Mouse (Mus musculus) thymus, postnatal 0 days (tissue): Measurements from ENCODE around the gene Ano6. TPM values are rescaled to one million over a fixed set of nuclear protein-coding genes. Genes with fewer than 3 reads are reported as not detected.
A peak's percentile ranks its signal among the peaks of the same experiment; 100 is the strongest.

Experiments
- DNase-seq: peaks from one replicate; pipeline ENCODE4 v3.0.0-alpha.2; 2015; ENCODE audit warnings: low spot score
- polyA plus RNA-seq: library from polyadenylated mRNA; unstranded; fragments of >200 nt; fragmentation: Nextera tagmentation; extraction: Ambion mirVana; gene quantifications from 2 replicates; pipeline ENCODE4 v1.2.1, GENCODE M21; 2015

Gene Ano6
- polyA plus RNA-seq, 1 experiment from 2014 or later, result 104 TPM

DNA sequence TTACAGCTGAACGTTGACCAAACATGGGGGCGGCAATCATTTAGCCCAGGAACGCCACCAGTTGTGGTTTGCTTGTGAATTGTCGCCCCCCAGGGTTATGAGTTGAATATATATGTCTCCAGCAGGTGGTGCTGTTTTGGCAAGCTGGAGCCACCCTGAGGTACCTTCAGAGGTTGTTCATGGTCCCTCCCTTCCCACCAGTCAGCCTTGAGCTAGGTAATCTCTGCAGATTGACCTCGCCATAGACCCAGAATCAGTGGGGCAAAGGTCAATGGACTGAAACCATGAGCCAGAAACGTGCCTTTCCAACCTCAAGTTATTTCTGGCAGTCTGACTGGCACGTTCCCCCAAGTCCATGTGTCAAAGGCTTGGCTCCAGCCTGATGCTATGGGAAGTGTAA, 22.8 kb upstream of the Ano6 start:
- DNase-seq, result no peak

DNA sequence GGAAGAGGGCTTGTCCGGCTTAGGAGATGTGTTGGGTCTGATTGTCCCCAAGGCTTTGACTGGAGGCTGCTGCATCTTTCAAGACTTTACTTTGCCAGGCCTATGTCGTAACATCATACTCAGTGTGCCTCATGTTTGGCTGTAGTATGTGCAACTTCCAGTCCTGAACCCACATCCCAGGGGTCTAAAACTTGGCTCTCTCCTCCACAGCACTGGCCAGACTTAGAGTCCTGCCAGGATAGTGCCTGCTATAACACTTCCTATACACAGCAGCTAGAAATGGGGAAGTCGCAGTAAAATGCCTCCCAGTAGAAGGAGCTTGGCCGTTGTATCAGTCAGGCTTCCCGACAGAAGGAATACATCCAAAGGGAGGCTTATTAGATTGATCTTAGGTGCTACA, 21.9 kb upstream of the Ano6 start:
- DNase-seq, result no peak

DNA sequence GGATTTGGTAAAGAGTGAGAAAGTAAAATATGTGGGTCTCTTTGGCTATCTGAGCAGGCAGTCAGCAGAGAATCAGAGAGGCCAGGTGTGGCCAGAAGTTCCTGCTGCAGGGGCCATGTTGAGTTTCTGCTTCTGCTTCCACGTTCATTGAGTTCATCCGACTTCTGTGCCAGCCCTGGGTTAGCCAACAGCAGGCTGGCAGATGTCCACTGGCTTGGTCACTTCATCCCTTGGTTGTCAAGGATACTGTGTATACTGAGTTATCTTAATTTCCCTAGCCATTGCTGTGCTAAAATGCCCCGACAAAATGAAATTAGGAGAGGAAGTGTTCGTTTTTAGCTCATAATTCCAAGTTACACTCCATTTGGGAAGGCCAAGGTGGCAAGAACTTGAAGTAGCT, 21.1 kb upstream of the Ano6 start:
- DNase-seq, result no peak

DNA sequence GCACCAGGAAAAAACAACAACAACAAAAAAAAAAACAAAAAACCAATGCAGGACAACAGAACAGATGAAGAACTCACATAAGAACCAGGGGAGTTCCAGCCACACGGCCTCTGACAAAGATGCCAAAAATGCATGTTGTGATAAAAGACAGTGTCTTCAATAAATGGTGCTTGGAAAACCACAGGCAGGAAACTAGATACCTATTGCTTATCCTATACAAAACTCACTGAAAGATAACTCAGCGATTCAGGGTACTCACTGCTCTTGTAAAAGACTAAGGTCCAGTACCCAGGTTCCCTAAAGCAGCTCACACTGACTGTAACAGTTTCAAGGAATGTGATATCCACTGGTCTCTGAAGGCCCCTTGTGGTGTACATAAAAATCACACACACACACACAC, 20.3 kb upstream of the Ano6 start:
- no peak for DNase-seq

DNA sequence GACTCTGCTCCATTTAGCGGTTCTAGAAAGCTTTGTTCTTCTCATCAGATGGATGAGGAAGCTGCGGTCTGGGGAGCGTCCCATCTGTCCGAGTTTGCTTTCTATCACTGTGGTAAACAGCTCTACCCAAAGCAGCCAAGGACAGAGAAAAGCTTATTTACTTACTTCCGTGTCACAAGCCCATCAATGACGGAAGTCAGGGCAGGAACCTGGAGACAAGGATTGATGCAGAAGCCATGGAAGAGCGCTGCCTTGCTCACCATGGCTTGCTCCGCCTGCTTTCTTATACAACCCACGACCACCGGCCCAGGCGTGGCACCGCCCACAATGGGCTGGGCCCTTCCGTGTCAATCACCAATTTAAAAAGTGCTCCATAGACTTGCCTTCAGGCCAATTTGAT, 18.3 kb upstream of the Ano6 start:
- no peak for DNase-seq

DNA sequence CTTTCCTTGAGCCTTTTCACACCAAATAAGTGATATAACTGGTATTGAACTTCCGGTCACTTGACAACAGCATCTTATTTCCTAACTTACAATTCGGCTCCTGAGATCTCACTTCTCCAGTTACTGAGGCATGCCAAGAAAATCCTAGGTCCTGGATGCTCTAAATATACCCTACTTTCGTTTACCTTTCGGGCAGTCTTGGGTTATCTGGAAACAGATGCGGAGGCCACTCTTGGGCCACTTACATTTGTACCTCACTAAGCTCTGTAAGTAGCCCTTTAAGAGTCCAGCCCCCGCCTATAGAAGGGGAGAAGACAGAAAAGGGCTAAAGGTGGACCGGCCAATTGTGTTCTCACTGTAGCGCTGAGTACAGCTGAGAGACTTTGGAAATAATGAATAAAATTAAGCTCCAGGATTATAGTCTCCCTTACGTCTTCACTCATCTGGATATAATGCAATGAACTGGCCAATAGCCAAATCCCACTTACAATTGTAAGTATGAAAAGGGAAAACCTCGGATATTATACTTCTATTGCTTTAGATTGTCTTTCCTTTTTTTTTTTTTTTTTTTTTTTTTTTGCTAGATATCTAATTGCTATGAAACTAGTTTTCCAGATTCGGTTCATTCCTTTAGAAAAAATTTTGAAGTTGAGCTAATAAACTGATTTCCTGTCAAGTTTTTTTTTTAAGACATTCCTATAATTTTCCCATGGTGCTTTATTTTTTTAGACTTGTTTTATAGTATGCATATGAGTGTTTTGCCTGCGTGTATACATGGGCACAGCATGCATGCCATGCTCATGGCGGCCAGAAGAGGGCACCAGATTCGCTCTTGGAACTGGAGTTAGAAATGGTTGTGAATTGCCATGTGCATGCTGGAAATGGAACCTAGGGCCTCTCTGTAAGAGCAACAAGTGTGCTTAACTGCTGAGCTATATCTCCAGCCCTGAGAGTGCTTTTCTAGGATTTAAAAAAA, 17.5 kb upstream of the Ano6 start:
- peak; percentile 79 for DNase-seq

DNA sequence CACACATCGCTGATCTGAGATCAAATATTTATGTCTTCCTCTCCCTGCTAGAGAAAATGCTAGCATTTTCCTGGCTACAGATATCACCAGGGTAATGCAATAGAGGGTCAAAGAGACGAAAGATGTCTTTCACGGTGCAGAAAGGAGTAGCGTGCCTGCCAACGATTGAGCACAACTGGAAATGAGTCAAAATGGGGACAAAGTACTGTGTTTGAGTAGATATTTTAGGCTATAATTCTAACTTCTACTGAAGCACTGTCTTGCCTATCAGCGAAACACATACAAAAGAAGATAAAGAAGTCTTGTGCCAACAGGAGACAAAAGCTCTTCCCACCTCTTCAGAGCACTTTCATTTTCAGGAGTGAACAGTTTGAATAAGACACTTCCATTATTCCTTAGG, 16.4 kb upstream of the Ano6 start:
- no peak for DNase-seq

DNA sequence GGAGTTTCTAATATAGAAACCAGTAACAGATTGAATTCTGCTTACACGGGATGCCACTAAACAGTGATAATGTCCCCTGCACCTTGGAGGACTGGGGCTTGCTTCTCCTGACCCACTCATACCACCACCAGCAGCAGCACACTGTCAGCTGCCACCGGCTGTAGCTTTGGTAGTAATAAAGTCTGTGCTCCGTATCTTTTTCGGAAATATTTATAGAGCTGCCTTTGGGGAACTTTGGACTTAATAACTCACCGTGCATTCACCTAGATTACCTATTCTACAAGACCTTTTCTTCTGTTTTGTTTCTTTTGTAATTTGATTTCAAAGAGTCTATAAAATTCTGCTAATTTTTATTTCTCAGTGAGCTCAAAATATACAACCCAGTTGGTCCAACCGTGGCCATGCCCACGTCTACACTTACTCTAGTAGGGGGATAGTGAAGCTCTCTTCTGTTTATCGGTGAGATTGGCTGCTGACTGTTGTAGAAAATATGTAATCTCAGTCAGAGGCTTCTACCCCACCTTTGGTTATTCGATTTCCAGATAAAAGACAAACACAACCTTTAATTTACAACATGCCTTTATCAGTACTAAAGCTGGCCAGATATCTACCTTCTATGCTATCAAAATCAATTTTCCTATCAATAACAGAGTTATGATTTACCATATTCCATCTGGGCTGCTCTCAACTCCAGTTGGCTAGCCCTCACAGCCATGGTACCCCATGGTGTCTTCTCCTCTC, 15.8 kb upstream of the Ano6 start:
- DNase-seq, result no peak

DNA sequence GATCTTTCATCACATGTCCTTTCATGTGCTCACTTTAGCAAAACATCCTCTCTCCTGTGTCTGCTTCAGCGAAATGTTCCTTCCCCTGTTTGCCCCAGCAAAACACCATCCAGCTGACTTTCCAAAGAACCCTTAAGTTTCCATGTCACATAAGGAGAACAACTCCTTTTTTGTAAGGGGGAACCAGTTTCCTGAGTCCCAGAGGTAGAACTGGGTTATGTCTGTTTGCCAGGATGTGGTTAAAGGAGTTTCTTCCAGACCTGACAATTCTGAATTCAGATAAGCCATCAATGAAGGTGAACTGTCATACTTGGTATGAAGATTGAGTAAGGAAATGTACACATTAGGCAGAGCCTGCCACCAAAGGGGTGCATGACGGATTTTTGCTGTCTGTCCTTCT, 12.9 kb upstream of the Ano6 start:
- peak; percentile 64 for DNase-seq

DNA sequence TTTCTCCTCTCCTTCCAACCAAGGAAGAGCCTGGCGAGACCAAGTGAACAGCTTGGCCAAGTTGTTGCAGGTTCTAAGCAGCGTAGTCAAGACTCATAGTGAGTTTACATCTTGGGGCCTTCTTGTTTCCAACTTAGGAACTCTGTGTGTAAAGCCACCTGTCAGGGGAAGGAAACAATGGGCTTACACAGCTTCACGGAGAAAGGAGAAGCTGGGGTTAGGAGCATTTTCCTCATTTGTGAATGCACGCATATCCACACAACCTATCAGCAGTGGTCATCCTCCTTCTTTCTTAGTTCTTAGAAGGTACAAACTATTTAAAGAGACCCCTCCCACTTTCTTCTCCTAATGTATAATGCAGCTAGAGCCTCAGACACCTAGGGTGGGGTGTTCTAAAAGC, 11.9 kb upstream of the Ano6 start:
- no peak for DNase-seq

DNA sequence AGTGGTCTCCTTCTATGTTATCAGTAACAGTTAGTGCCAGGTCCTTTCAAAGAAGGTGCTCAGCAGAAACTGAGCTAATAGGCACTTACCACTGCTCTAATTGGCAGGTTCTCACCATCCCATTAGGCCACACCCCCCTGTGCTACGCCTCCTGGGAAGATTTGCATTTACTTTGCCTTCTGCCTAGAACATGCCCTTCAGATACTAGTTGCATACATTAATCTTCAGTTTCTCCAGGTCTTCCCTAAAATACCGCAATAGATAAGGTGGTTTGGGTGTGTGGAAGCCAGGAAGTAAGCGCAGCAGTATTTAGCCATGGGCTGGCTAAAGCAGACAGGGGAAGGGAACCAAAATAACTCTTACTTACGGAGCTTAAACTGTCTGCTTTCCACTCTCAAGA, 4.0 kb upstream of the Ano6 start:
- DNase-seq, result no peak

DNA sequence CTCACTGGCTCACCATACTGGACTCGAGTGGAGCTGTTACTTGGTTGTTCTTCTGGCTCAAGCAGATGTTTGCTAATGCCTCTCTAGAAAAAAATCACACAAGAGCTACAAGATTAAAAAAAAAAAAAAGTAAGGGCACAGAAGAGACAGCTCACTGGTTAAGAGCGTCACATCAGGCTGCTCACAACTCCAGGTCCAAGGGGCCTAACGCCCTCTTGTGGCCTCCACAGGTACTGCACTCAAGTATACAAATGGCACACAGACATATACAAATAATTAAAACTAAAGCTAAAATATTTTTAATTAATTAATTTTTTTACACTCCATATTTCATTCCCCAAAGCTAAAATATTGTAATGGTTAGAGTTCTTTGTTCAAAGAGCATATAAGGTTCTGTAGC, 3.1 kb upstream of the Ano6 start:
- DNase-seq, result no peak

DNA sequence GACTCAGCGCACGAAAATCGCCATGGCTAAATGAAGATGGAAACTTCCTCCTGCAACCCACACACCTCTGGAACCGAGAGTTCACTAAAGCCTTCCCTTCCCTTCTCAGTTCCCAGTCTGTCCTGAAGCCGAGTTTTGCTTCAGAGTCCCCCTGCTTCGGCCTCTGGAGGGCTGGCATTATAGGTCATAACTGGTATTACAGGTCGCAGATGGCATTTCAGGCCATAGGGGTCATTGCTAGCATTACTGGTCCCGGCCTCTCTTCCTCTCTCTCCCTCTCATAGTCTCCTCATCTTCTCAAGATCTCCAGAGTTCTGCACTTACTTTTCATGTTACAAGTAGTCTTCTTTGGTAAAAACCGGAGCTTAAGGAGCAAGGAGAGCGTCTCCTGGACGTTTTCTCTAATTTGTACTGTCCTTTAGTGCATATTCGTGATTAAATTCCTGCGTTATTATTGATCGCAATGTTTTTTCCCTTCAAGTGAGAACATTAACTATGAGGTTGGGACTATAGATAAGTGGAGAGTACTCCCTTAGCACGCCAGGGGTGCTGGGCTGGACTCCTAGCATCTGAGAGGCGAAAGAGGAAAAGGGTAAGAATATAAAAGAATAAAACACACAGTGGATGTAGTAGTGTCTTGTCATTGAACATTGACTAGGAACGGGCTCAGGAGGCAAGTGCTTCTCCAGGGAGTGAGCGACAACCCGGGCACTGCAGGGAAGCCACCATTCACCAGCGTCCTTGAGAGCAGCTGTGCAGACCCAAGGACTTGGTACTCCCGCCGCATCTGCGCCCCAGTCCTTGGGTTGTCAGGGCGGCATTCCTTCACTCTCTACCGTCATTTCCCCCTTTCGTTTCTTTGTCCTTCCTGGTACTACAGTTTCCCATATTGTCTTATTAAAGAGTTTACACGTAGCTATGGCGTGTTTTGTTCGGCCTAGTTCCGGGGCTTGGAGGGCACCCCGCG, 798 bp upstream of the Ano6 start:
- no peak for DNase-seq

DNA sequence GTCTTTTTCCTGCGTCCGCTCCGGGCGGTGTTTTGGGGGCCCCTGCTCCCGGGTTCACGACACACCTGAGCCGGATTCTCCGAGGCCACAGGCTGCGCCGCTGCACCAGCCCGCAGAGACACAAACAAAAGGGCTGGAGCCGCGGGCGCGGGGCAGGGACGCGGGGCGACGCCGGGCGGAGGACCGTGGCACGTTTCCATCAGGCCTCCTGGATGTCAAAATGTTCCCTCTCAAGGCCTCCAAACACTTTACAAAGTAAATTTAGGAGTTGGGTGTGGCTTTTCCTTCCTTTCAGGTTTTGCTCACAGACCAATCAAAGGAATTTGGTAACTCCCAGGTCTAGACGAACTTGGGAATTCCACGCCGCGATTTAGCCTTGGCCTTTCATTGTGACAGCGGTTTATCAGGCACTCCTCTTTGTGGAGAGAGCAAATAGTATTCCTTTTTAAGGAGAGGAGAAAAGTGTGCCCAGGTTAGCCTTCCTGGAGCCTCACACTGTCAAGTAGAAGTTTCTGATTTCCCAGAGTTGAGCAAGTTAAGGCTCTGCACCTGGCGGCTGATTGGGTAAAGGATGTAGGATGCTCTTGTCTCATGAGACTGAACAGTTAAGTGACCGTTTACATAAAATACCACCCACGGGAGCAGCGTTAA, 623 bp downstream of the Ano6 start:
- DNase-seq, result peak; percentile 52

DNA sequence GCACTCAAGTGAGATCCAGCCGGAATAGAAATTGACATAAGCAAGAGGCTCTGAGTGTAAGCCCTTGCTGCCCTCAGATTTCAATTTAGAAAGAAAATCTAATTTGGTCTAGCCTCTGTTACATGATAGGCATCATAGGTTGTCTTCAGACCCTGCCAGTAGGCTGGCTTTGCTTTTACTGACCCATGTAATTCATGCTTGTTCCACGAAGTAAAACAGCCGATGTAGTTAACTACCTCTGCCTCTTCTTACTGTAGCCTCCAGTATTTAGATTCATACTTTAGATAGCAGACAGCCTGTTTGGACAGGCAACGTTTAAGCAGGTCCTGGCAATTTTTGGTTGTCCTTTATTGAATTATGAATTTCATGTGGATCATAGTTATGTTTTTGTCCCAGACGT, 1.2 kb downstream of the Ano6 start:
- DNase-seq, result no peak

DNA sequence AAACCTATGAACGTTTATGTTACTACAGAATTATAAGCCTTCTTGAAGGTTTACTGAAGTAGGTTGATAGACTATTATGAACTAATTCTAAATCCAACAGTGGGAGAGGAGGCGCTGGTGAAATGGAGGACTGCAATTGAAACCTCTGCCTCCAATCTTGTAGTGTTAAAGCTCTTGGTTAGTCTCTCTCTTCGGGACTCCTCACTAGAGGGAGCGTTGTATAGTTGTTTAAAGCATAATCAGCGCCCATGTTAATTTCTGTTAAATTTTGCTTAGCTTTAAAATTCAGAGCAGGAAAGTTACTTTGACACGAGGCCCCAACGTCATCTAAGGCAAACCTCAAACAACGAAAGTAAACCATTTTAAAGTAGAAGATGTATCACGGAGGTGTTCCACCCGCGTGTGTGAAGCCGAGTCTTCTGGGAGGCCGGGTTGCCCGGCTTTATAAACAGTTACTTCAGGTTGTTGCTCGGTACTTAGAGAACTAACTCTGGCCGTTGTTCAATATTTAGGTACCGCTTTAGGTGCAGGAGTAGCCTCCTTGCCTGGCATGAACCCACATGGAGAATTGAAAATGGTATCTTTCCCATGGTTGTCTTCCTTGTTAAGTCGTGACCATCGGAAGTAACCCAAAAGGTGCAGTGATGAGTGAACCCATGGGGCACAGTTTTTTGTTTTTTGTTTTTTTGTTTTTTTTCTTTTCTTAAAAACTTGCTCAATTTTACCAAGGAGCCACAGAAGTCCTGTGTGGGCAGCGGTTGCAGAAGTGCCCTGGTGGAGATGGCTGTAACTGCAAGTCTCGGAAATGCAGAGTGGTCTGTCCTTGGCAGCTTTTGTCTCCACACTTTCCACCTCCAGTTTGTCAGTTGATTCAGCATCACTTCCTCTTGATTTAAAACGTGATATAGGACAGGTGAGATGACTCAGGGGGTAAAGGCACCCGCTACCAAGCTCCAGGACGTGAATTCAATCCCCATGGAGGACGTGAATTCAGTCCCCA, 1.9 kb downstream of the Ano6 start:
- DNase-seq, result peak; percentile 62

DNA sequence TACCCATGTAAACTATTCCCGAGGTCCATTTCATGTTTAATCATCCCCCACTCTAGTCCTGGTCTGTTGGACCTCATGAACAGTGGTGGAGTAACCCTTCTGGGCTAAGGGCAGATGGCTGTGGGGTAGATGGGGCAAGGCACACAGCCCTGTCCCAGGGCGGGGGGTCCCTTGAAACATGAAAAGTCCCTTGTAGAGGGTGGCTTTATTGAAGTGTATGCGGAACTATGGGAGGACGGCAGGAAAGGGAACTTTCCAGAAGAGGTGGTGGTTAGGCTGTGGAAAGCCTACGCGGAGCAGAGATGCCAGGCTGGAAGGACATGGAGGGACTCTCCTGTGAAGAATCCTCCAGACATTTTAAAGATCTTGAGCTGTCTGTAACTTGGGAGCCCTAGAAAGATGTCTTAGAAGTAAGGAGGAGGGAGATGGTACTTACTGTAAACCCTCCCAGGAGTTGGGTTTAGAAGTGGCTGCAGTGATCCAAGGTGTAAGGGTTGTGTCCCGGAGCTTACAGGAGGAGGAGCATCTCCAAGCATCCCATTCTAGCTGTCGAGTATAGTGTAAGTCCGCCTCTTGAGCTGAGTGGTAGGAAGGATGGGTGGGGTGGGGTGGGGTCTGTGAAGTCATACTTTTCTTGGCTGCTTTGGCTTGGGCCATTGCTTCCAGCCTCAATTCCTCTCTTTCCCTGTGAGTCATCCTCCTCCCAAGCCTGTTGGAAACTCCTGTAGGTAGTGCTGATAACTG, 3.3 kb downstream of the Ano6 start:
- no peak for DNase-seq

DNA sequence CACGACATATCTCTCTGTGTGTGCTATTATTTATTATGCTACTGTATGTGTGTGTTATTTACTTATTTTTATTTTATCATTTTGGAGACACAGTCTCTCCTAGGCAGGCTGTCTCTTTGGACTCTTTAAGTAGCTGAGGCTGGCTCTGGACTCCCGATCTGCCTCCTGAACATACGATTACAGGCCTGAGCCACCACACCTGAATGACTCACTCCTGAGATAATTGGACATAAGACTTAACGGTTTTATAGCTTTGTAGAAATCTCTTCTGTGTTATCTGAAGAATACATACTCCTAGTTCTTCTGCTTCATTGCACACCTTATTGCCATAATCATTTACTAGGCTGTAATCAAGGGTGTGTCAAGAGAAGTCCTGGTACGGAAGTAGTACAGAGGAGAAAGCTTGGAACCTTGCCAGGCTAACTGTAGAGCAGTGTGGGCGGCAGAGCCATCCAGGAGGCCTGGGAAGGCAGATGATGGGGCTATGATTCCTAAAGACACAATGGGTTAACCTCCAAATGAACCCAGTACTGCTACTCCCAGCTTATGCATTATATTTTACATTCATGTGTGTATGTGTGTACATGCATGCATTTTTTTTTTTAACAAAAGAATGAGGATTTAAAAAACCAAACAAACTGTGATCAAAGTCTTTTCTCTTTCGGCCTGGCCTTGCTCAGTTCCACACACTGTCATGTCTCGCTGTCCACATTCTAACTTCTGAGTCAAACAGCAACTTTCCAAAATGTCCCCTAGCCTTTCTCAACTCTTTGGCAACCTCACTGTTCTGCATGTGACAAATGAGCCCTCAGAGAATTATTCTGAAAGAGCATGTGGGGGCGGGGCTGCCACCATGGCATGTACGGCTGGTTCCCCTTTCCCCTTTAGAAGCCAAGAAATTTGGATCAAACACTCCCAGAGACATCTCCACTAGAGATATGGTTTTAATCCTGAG, 4.2 kb downstream of the Ano6 start:
- DNase-seq, result no peak
